Mouse (Mus musculus): ENCODE results near the gene Fpr-rs3. TPM values are rescaled to one million over a fixed set of nuclear protein-coding genes. Genes with fewer than 3 reads are reported as not detected.

Fpr-rs3 gene
- polyA plus RNA-seq (2012; rRNA removed; ENCODE audit: low replicate concordance): not detected in 2 replicates

GRCm38 (mm10) chr17:20624777-20625176, at the start of gene Fpr-rs3:
Gene Fpr-rs3, minus strand, starts transcription at chr17:20624877.

GRCm38 (mm10) chr17:20596323-20596722, 28.4 kb downstream of the Fpr-rs3 start, which contains the start of gene Vmn2r110:
Gene Vmn2r110, minus strand, starts transcription at chr17:20596423.

Other genes with a start within 250 kb of the Fpr-rs3 start
- gene Vmn1r224, start 210.7 kb downstream of the Fpr-rs3 start, polyA plus RNA-seq (2012; rRNA removed; ENCODE audit: low replicate concordance): not detected in 2 replicates
- not detected in 2 replicates for gene Vmn2r108, start 143.5 kb downstream of the Fpr-rs3 start, polyA plus RNA-seq (2012; rRNA removed; ENCODE audit: low replicate concordance)
- not detected in 2 replicates for gene Vmn1r225, start 126.7 kb downstream of the Fpr-rs3 start, polyA plus RNA-seq (2012; rRNA removed; ENCODE audit: low replicate concordance)
- not detected in 2 replicates for gene Vmn2r109, start 60.1 kb downstream of the Fpr-rs3 start, polyA plus RNA-seq (2012; rRNA removed; ENCODE audit: low replicate concordance)
- not detected in 2 replicates for gene Vmn2r110, start 28.5 kb downstream of the Fpr-rs3 start, polyA plus RNA-seq (2012; rRNA removed; ENCODE audit: low replicate concordance)
- gene Vmn1r226, start 58.0 kb upstream of the Fpr-rs3 start, polyA plus RNA-seq (2012; rRNA removed; ENCODE audit: low replicate concordance): not detected in 2 replicates
- gene Vmn1r227, start 105.0 kb upstream of the Fpr-rs3 start, polyA plus RNA-seq (2012; rRNA removed; ENCODE audit: low replicate concordance): not detected in 2 replicates
- gene Vmn1r228, start 161.3 kb upstream of the Fpr-rs3 start, polyA plus RNA-seq (2012; rRNA removed; ENCODE audit: low replicate concordance): not detected in 2 replicates
- gene Vmn1r229, start 186.7 kb upstream of the Fpr-rs3 start, polyA plus RNA-seq (2012; rRNA removed; ENCODE audit: low replicate concordance): not detected in 2 replicates
- not detected in 2 replicates for gene Vmn1r230, start 215.6 kb upstream of the Fpr-rs3 start, polyA plus RNA-seq (2012; rRNA removed; ENCODE audit: low replicate concordance)